Mouse (Mus musculus) neural tube, embryonic 11.5 days (tissue): ENCODE data around the gene Slc12a8. TPM values are rescaled to one million over a fixed set of nuclear protein-coding genes. Genes with fewer than 3 reads are reported as not detected.

ENCODE experiments used
- ATAC-seq: fragments of 200-750 bp; cut with Nextera tagmentation; 2 replicates; pipeline ENCODE4 v1.8.0; 2017; ENCODE audit warnings: moderate number of reproducible peaks, mild to moderate bottlenecking, moderate TSS enrichment, moderate library complexity; ENCODE audit not compliant: insufficient read depth, low FRiP score, low TSS enrichment
- DNase-seq: peaks from one replicate; pipeline ENCODE4 v3.0.0-alpha.2; 2015; ENCODE audit warnings: low spot score
- H3K27ac ChIP-seq: fragments of 300-500 bp; sonication (generic); 2 replicates; pipeline ENCODE4 v1.5.1; 2014; ENCODE audit warnings: low read depth, mild to moderate bottlenecking, low read length
- H3K27me3 ChIP-seq: fragments of 300-500 bp; sonication (generic); 2 replicates; pipeline ENCODE4 v1.6.1; 2014; ENCODE audit warnings: mild to moderate bottlenecking, low read length, mixed read lengths; ENCODE audit not compliant: control insufficient read depth, insufficient read depth
- H3K36me3 ChIP-seq: fragments of 300-500 bp; sonication (generic); 2 replicates; pipeline ENCODE4 v1.6.1; 2014; ENCODE audit warnings: mild to moderate bottlenecking, low read length, moderate library complexity, mixed read lengths; ENCODE audit not compliant: control insufficient read depth, insufficient read depth
- H3K4me1 ChIP-seq: fragments of 300-500 bp; sonication (generic); 2 replicates; pipeline ENCODE4 v1.6.1; 2014; ENCODE audit warnings: low read length, mixed read lengths; ENCODE audit not compliant: control insufficient read depth, insufficient read depth
- H3K4me2 ChIP-seq: fragments of 300-500 bp; sonication (generic); 2 replicates; pipeline ENCODE4 v1.6.1; 2014; ENCODE audit warnings: low read depth, mild to moderate bottlenecking, moderate library complexity
- H3K4me3 ChIP-seq: fragments of 300-500 bp; sonication (generic); 2 replicates; pipeline ENCODE4 v1.5.1; 2014; ENCODE audit warnings: low read depth, low read length
- H3K9ac ChIP-seq: fragments of 300-500 bp; sonication (generic); 2 replicates; pipeline ENCODE4 v1.6.1; 2014; ENCODE audit warnings: mild to moderate bottlenecking, low read length
- H3K9me3 ChIP-seq: fragments of 300-500 bp; sonication (generic); 2 replicates; pipeline ENCODE4 v1.6.1; 2016; ENCODE audit warnings: low read length; ENCODE audit not compliant: control insufficient read depth
- WGBS: fragments of 180-500 bp; shearing (Covaris S2); extraction: QIAGEN DNeasy Blood & Tissue Kit; methylation state at CpG from one replicate; pipeline ENCODE4 v1.1.7; 2014; 5-methylcytosine and 5-hydroxymethylcytosine counted together
- polyA plus RNA-seq: library from polyadenylated mRNA; unstranded; fragments of >200 nt; fragmentation: Nextera tagmentation; extraction: Ambion mirVana; gene quantifications from 2 replicates; pipeline ENCODE4 v1.2.1, GENCODE M21; 2014

The Slc12a8 gene
- polyA plus RNA-seq, 1 experiment from 2014 or later, result 0.78 TPM

DNA sequence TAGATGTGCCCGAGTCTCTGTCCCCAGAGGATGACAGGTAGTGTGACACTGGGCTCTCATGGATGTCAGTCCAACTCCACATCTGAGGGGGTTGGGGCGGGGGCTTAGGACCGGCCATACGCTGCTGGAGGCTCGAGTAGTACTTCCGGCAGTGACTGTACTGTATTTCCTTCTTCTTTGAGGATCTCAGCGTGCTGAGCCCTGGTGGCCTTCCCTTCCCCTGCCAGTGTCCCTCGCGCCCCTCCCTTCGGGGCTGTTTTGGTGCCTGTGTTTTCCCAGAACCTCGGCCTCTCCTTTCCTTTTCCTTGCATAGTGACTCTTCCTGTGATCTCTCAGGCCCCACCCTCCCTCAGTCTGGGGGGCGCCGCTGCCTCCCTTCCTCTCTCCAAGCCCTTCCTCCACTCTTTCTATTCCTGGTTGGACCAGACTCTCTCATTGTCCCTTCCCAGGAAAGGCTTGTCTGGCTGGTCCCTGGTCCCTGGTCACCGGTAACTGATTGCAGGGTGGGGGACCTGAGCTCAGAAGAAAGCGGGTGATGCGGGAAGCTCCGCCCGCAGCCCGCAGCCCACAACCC is 66.8 kb downstream of the Slc12a8 start:
- Histone ChIP-seq H3K9me3 (no peaks in the 10 kb centered on the region), H3K4me3 (no peak overlapping the region), H3K27ac (peak overlapping the region; percentile 77), H3K9ac (peak overlapping the region; percentile 12), H3K27me3 (no peaks in the 10 kb centered on the region), H3K36me3 (no peaks in the 10 kb centered on the region), H3K4me1 (peaks cover 19% of the 10 kb centered on the region), H3K4me2 (peak overlapping the region; percentile 17)
- WGBS, result 34% methylated on average over 19 of the region's 19 CpGs
- 0 out of 2 replicates have a peak, but pooled peaks have one; percentile 7 for ATAC-seq
- no peak for DNase-seq

DNA sequence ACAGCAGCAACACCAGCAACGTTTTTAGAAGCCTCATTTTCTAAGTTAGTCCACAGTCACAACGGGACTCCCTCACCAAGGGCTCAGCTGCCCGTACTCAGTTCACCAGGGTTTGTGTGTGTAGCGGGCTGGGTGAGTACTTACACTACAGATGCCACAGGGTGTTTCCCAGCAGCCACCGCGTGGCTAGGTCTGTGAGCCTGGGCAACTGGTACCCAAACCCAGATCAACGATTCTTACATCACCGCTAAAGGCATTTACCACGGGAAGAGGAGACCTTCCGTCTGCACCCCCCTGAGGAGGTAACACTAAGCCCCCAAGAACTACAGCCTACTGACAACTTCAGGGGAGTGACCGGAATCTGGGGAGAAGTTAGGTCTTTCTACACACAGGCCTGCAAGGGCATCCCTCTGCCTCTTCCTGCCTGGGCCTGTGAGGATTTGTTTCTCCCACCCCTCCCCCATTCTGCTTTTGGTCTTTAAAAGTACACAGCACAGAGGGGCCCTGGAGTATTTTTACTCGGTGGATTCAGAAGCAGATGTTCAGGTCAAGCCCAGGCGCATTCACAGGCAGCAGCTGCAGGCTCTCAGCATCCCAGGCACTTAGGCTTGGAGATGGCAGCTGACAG is 67.4 kb downstream of the Slc12a8 start:
- Histone ChIP-seq H3K4me1 (peaks cover 19% of the 10 kb centered on the region), H3K9ac (peak overlapping the region; percentile 5), H3K4me3 (no peak overlapping the region), H3K27me3 (no peaks in the 10 kb centered on the region), H3K4me2 (peak overlapping the region; percentile 17), H3K36me3 (no peaks in the 10 kb centered on the region), H3K27ac (peak overlapping the region; percentile 77), H3K9me3 (no peaks in the 10 kb centered on the region)
- ATAC-seq, result peak; percentile 51
- 29% methylated on average over 13 of the region's 13 CpGs for WGBS
- peak; percentile 61 for DNase-seq

DNA sequence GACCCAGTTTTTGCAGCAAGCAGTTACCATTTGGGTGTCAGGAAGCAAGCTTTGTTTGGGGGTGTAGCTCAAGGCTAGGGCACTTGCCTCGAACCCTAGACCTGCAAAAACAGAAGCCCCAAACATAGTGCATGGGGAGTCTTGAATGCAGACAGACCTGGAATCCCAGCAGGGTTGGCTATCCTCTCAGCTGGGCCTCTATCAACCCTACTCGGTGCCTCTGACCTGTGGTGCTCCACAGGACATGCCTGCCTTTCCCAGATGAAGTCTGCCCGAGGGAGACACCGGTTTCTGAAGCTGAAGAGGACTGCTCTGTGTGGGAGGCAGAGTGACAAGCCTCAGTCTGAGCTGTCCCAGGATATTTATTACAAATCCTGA is 67.9 kb downstream of the Slc12a8 start:
- peak overlapping the region; percentile 77 for H3K27ac ChIP-seq
- no peak for DNase-seq
- H3K27me3 ChIP-seq, result no peaks in the 10 kb centered on the region
- no peaks in the 10 kb centered on the region for H3K36me3 ChIP-seq
- no peak overlapping the region; the same call in 1 of the 2 replicates for H3K9ac ChIP-seq
- 26% methylated on average over 4 of the region's 4 CpGs for WGBS
- H3K4me1 ChIP-seq, result peaks cover 19% of the 10 kb centered on the region
- ATAC-seq, result 0 out of 2 replicates have a peak, but pooled peaks have one; percentile 3
- no peaks in the 10 kb centered on the region for H3K9me3 ChIP-seq
- H3K4me2 ChIP-seq, result no peak overlapping the region
- no peak overlapping the region for H3K4me3 ChIP-seq

DNA sequence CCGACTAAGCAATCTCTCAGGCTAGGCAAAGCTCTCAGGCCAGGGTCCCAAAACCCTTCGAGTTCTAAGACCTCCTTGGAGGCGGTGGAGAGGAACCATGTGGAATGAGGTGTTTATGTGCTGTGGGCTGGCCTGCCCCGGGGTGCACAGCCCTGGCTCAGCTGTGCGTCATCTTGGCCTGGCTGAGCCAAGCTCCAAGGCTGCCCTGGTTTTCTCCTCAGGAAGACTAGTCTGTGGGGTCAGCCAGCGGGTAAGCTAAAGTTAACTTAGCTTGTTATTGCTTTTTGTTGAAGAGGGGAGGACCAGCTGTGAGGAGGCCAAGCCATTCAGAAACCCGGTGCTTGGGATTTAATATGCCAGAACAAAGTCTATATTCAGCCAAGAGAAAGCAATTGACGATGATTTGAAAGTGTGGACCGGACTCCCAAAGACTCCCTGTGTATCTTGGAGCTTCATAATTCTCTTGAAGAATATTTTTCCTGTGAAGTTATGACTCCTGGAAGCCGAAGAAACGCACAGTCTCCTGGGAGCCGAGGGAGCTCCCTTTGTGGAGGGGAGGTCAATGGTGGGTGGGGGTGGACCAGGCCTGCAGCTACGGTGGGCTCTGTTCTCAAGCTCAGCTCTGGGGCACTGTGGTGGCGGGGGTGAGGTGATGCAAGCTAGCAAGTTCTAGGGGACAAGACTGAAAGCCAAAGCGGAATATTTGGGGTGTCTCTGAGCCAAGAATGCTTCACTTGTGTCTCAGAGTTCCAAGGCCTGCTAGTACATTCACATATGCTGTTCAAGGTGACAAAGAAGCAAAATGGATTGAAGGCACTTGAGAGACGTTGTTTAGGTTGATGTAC is 70.4 kb downstream of the Slc12a8 start:
- no peak overlapping the region for H3K9ac ChIP-seq
- DNase-seq (no peak), ATAC-seq (no peak)
- H3K27ac ChIP-seq, result no peak overlapping the region
- H3K4me1 ChIP-seq, result peaks cover 19% of the 10 kb centered on the region
- no peaks in the 10 kb centered on the region for H3K9me3 ChIP-seq
- no peaks in the 10 kb centered on the region for H3K36me3 ChIP-seq
- no peak overlapping the region for H3K4me3 ChIP-seq
- no peaks in the 10 kb centered on the region for H3K27me3 ChIP-seq
- 82% methylated on average over 16 of the region's 16 CpGs for WGBS
- H3K4me2 ChIP-seq, result no peak overlapping the region

DNA sequence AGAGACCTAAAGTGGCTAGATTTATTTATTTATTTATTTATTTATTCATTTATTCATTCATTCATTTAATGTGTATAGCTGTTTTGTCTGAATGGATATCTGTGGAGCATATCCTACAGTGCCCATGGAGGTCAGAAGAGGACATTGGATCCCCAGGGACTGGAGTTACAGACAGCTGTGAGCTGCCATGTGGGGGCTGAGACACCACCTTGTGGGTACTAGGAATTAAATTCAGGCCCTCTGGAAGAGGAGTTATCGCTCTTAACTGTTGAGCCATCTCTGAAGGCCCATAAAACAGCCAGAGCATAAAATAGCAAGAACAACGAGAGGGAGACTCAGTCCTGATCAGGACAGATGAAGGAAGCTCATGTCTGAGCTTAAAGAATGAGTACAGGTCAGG is 71.7 kb downstream of the Slc12a8 start:
- H3K9ac ChIP-seq, result no peak overlapping the region

DNA sequence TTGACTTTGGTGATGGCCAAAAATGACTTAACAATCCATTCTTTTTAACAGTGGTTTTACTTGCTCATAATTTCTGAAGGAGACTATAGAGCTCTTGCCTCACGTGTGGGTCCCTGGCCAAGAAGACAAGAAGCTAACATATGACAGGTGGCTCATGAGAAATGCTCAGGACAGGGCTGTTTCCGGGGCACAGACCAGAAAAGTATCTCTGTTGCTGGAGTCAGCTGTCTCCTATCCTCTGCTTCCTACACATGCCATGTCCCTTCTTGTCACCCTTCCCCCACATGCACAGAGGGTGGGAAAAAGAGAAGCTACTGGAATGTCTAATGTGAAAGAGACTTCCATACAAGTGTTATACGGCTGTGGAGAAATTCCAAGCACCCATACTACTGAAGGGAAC is 73.3 kb downstream of the Slc12a8 start:
- Histone ChIP-seq H3K27ac (no peak overlapping the region), H3K9me3 (no peaks in the 10 kb centered on the region), H3K4me2 (no peak overlapping the region), H3K9ac (no peak overlapping the region), H3K36me3 (no peaks in the 10 kb centered on the region), H3K4me1 (peaks cover 8% of the 10 kb centered on the region), H3K4me3 (no peak overlapping the region), H3K27me3 (no peaks in the 10 kb centered on the region)
- ATAC-seq, result no peak
- no peak for DNase-seq
- WGBS, result 96% methylated on average over 3 of the region's 3 CpGs

More for the DNA sequence above, 71.7 kb downstream of the Slc12a8 start:
- ATAC-seq, result no peak
- Histone ChIP-seq H3K4me3 (no peak overlapping the region), H3K9me3 (no peaks in the 10 kb centered on the region), H3K4me2 (no peak overlapping the region), H3K27me3 (no peaks in the 10 kb centered on the region), H3K27ac (no peak overlapping the region), H3K4me1 (peaks cover 17% of the 10 kb centered on the region), H3K36me3 (no peaks in the 10 kb centered on the region)
- DNase-seq, result no peak
- 63% methylated on average over 2 of the region's 2 CpGs for WGBS

DNA sequence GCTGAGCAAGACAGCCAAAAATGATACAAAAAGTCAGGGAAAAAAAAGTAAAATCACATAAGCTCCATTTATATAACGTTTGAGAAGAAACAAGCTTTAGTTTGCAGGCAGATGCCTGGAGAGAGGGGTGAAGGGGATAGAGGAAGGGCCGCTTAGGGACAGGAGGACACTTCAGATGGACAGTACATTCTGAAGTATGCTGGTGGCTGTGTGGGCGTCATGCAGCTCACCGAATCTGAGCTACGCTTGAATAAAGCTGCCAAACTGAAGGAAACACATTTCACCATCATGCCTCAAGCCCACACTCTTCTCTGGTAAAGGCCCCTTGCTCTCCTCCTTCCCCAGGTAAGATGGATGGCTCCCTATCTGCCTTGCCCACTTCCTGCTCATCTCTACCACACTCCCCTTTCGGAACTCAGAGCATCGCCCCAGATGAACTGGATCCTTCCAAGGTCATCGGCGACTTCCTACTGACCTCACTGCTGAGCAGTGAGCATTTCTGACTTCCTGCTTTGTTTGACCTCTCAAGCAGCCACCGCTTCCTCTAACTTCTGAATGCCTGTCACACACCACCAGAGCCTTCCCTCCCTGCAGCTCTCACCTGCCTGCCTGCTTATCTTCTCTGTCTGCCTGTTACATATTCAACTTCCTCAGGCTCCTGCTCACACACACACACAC is 74.4 kb downstream of the Slc12a8 start:
- ATAC-seq, result no peak
- Histone ChIP-seq H3K36me3 (no peaks in the 10 kb centered on the region), H3K4me2 (no peak overlapping the region), H3K4me1 (peaks cover 8% of the 10 kb centered on the region), H3K9me3 (no peaks in the 10 kb centered on the region), H3K27ac (no peak overlapping the region), H3K9ac (no peak overlapping the region), H3K27me3 (no peaks in the 10 kb centered on the region), H3K4me3 (no peak overlapping the region)
- no peak for DNase-seq
- WGBS, result 86% methylated on average over 10 of the region's 10 CpGs

DNA sequence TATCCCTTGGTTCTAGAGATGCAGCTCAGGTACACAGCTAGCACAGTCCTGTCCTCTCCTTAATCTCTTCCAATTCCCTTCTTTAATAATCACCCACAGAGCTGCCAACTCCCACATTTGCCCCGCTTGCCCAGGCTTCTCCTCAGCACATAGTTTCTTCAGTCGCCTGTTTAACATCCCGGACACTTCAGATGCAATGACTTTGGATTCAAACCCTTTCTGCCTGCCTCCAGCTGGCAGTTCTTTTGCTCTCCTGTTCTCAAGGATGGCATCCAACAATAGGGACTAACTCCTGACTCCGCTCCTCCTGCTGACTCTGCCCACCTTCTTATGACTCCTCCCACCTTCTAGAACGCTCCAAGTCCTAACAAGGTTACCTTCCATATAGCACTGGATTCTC is 75.2 kb downstream of the Slc12a8 start:
- ATAC-seq (no peak), DNase-seq (no peak)
- H3K27ac ChIP-seq, result no peak overlapping the region

More for the DNA sequence above, 75.2 kb downstream of the Slc12a8 start:
- 96% methylated on average over 5 of the region's 5 CpGs for whole genome bisulfite sequencing
- H3K4me3 ChIP-seq, result no peak overlapping the region
- no peak overlapping the region for H3K9ac ChIP-seq
- no peaks in the 10 kb centered on the region for H3K27me3 ChIP-seq
- H3K4me2 ChIP-seq, result no peak overlapping the region
- H3K9me3 ChIP-seq, result no peaks in the 10 kb centered on the region
- no peaks in the 10 kb centered on the region for H3K36me3 ChIP-seq
- H3K4me1 ChIP-seq, result peaks cover 8% of the 10 kb centered on the region
